Mouse (Mus musculus): ENCODE results near the gene Hdhd3. TPM values are rescaled to one million over a fixed set of nuclear protein-coding genes. Genes with fewer than 3 reads are reported as not detected.
A peak's percentile ranks its signal among the peaks of the same experiment; 100 is the strongest.

The Hdhd3 gene
- polyA plus RNA-seq, 1 experiment from 2014 or later, result 16.5 TPM

GRCm38 (mm10) chr4:62524651-62525488 is 21.6 kb upstream of the Hdhd3 start, which contains the start of the genes Pole3 and 4933430I17Rik:
Gene Pole3 (minus strand): TSS chr4:62525068.
Gene 4933430I17Rik (plus strand): TSS chr4:62525369.
- no peaks in the 10 kb centered on the region for H3K27me3 ChIP-seq (ENCODE audit: control insufficient read depth, insufficient read depth, low read length)
- DNase-seq (ENCODE audit: low spot score) (peak; percentile 98), ATAC-seq (ENCODE audit: insufficient number of reproducible peaks, low FRiP score, low TSS enrichment, low read depth) (peak; percentile 99)
- peaks cover 2% of the 10 kb centered on the region; the same call in 1 of the 2 replicates for H3K36me3 ChIP-seq (ENCODE audit: control insufficient read depth, insufficient read depth, low read length)
- H3K4me1 ChIP-seq (ENCODE audit: control insufficient read depth, insufficient read depth, low read length), result peaks cover 9% of the 10 kb centered on the region
- H3K4me3 ChIP-seq (ENCODE audit: low read depth, low read length), result peak within 1 kb of the TSS; percentile 68
- under 1% methylated on average over 59 of the region's 59 CpGs for WGBS
- peak within 1 kb of the TSS; percentile 80 for H3K27ac ChIP-seq (replicated peaks; ENCODE audit: low read depth, low read length)
- no peaks in the 10 kb centered on the region for H3K9me3 ChIP-seq (ENCODE audit: control insufficient read depth, low read length)
- peak within 1 kb of the TSS; percentile 84 for H3K4me2 ChIP-seq (ENCODE audit: low read depth, severe bottlenecking)
- peak within 1 kb of the TSS; percentile 89 for H3K9ac ChIP-seq (ENCODE audit: low read length)

GRCm38 (mm10) chr4:62520892-62521400 is 17.7 kb upstream of the Hdhd3 start:
- no peak for ATAC-seq (ENCODE audit: insufficient number of reproducible peaks, low FRiP score, low TSS enrichment, low read depth)
- DNase-seq (ENCODE audit: low spot score), result no peak
- 95% methylated on average over 2 of the region's 2 CpGs for WGBS
- Histone ChIP-seq H3K27ac (replicated peaks; ENCODE audit: low read depth, low read length) (no peak overlapping the region), H3K36me3 (ENCODE audit: control insufficient read depth, insufficient read depth, low read length) (peaks cover 2% of the 10 kb centered on the region; the same call in 1 of the 2 replicates), H3K4me1 (ENCODE audit: control insufficient read depth, insufficient read depth, low read length) (peaks cover 17% of the 10 kb centered on the region), H3K9ac (ENCODE audit: low read length) (no peak overlapping the region), H3K4me2 (ENCODE audit: low read depth, severe bottlenecking) (no peak overlapping the region), H3K9me3 (ENCODE audit: control insufficient read depth, low read length) (no peaks in the 10 kb centered on the region), H3K27me3 (ENCODE audit: control insufficient read depth, insufficient read depth, low read length) (no peaks in the 10 kb centered on the region), H3K4me3 (ENCODE audit: low read depth, low read length) (no peak overlapping the region)

GRCm38 (mm10) chr4:62519849-62520233 is 16.6 kb upstream of the Hdhd3 start, which contains the start of gene Alad:
Gene Alad (minus strand): TSS chr4:62519918.
- Histone ChIP-seq H3K4me1 (ENCODE audit: control insufficient read depth, insufficient read depth, low read length) (peaks cover 17% of the 10 kb centered on the region), H3K9ac (ENCODE audit: low read length) (peak within 1 kb of the TSS; percentile 64)
- peak; percentile 85 for ATAC-seq (ENCODE audit: insufficient number of reproducible peaks, low FRiP score, low TSS enrichment, low read depth)

GRCm38 (mm10) chr4:62519122-62519848 is 16.0 kb upstream of the Hdhd3 start:
- peak overlapping the region; percentile 67 for H3K4me2 ChIP-seq (ENCODE audit: low read depth, severe bottlenecking)
- no peak for DNase-seq (ENCODE audit: low spot score)
- no peak; the same call in none of the 2 replicates for ATAC-seq (ENCODE audit: insufficient number of reproducible peaks, low FRiP score, low TSS enrichment, low read depth)
- peak overlapping the region; percentile 60 for H3K27ac ChIP-seq (replicated peaks; ENCODE audit: low read depth, low read length)
- peak overlapping the region; percentile 64 for H3K4me3 ChIP-seq (ENCODE audit: low read depth, low read length)
- peaks cover 15% of the 10 kb centered on the region for H3K4me1 ChIP-seq (ENCODE audit: control insufficient read depth, insufficient read depth, low read length)
- peaks cover 2% of the 10 kb centered on the region; the same call in 1 of the 2 replicates for H3K36me3 ChIP-seq (ENCODE audit: control insufficient read depth, insufficient read depth, low read length)
- WGBS, result 2% methylated on average over 26 of the region's 26 CpGs
- H3K9me3 ChIP-seq (ENCODE audit: control insufficient read depth, low read length), result no peaks in the 10 kb centered on the region
- no peaks in the 10 kb centered on the region for H3K27me3 ChIP-seq (ENCODE audit: control insufficient read depth, insufficient read depth, low read length)
- peak overlapping the region; percentile 64 for H3K9ac ChIP-seq (ENCODE audit: low read length)

More at GRCm38 (mm10) chr4:62519849-62520233, 16.6 kb upstream of the Hdhd3 start, which contains the start of gene Alad:
- Histone ChIP-seq H3K4me3 (ENCODE audit: low read depth, low read length) (peak within 1 kb of the TSS; percentile 64), H3K4me2 (ENCODE audit: low read depth, severe bottlenecking) (peak within 1 kb of the TSS; percentile 67), H3K27ac (replicated peaks; ENCODE audit: low read depth, low read length) (peak within 1 kb of the TSS; percentile 60), H3K9me3 (ENCODE audit: control insufficient read depth, low read length) (no peaks in the 10 kb centered on the region), H3K27me3 (ENCODE audit: control insufficient read depth, insufficient read depth, low read length) (no peaks in the 10 kb centered on the region), H3K36me3 (ENCODE audit: control insufficient read depth, insufficient read depth, low read length) (peaks cover 2% of the 10 kb centered on the region; the same call in 1 of the 2 replicates)
- WGBS, result under 1% methylated on average over 37 of the region's 37 CpGs
- DNase-seq (ENCODE audit: low spot score), result peak; percentile 87

DNA sequence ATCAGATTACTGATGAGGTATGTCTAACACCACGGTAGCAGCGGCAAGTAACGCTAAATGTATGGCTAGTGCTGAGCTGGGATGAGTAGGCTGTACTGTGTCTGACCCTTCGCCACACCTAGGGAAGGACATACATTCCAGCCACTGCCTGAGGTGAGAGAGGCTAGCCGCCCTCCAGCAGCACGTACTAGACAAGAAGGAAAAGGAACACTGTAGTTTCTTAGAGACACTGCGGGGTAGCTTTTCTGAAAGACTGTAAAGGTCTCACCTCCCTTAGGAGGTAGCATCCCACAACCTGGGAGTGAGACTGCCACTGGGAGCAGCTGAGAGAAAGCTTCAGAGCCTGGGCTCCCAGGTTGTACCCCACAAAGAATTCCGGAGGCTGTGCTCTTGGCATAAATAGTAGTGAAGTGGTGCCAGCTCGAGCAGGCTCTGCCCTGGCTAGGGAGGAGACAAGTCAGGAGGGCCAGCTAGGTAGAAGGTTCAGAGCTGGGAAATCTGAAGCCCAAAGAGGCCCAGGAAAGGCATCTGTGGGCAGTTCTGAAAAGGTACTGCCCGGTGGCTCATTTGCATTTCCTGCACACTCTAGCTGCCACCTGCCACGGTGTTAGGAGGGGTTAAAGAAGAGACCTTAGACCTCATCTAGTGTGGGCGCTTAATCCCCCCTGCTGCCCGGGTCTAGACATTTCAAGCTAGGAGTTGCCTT is 15.3 kb upstream of the Hdhd3 start:
- Histone ChIP-seq H3K27me3 (ENCODE audit: control insufficient read depth, insufficient read depth, low read length) (no peaks in the 10 kb centered on the region), H3K4me3 (ENCODE audit: low read depth, low read length) (peak overlapping the region; percentile 64), H3K4me1 (ENCODE audit: control insufficient read depth, insufficient read depth, low read length) (peaks cover 8% of the 10 kb centered on the region), H3K36me3 (ENCODE audit: control insufficient read depth, insufficient read depth, low read length) (peaks cover 2% of the 10 kb centered on the region; the same call in 1 of the 2 replicates), H3K9ac (ENCODE audit: low read length) (peak overlapping the region; percentile 64), H3K4me2 (ENCODE audit: low read depth, severe bottlenecking) (peak overlapping the region; percentile 67), H3K27ac (replicated peaks; ENCODE audit: low read depth, low read length) (no peak overlapping the region), H3K9me3 (ENCODE audit: control insufficient read depth, low read length) (no peaks in the 10 kb centered on the region)
- ATAC-seq (ENCODE audit: insufficient number of reproducible peaks, low FRiP score, low TSS enrichment, low read depth) (no peak), DNase-seq (ENCODE audit: low spot score) (no peak)
- WGBS, result 46% methylated on average over 13 of the region's 13 CpGs

- H3K9ac ChIP-seq (ENCODE audit: low read length), result no peak overlapping the region
Observed at GRCm38 (mm10) chr4:62517538-62518415, 14.5 kb upstream of the Hdhd3 start.

DNA sequence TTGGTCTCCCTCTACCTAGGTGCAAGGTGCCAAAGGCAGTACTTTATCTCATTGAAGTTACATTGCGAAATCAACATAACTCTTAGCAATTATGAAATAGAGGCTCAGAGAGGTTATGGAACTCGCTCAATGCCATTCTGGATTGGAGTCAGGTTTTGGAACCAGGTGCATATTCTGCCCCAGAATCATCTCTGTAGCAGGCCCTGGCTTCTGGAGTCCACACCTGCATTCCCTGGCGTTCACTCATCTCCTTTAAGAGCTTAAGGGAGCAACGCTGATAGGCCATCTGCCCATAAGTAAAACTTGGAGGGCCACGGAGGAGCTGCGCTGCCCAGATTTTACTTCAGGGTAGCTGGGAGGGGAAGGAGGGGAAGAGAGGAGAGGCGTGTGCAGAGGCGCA is 13.8 kb upstream of the Hdhd3 start:
- Histone ChIP-seq H3K27me3 (ENCODE audit: control insufficient read depth, insufficient read depth, low read length) (no peaks in the 10 kb centered on the region), H3K36me3 (ENCODE audit: control insufficient read depth, insufficient read depth, low read length) (peaks cover 9% of the 10 kb centered on the region), H3K9ac (ENCODE audit: low read length) (no peak overlapping the region), H3K4me2 (ENCODE audit: low read depth, severe bottlenecking) (no peak overlapping the region), H3K4me3 (ENCODE audit: low read depth, low read length) (no peak overlapping the region), H3K9me3 (ENCODE audit: control insufficient read depth, low read length) (no peaks in the 10 kb centered on the region), H3K4me1 (ENCODE audit: control insufficient read depth, insufficient read depth, low read length) (peaks cover 8% of the 10 kb centered on the region), H3K27ac (replicated peaks; ENCODE audit: low read depth, low read length) (no peak overlapping the region)
- 94% methylated on average over 8 of the region's 8 CpGs for WGBS
- no peak for DNase-seq (ENCODE audit: low spot score)
- no peak for ATAC-seq (ENCODE audit: insufficient number of reproducible peaks, low FRiP score, low TSS enrichment, low read depth)

More at GRCm38 (mm10) chr4:62517538-62518415, 14.5 kb upstream of the Hdhd3 start:
- peaks cover 8% of the 10 kb centered on the region for H3K4me1 ChIP-seq (ENCODE audit: control insufficient read depth, insufficient read depth, low read length)
- H3K36me3 ChIP-seq (ENCODE audit: control insufficient read depth, insufficient read depth, low read length), result peaks cover 4% of the 10 kb centered on the region; the same call in 1 of the 2 replicates
- no peaks in the 10 kb centered on the region for H3K27me3 ChIP-seq (ENCODE audit: control insufficient read depth, insufficient read depth, low read length)
- H3K4me3 ChIP-seq (ENCODE audit: low read depth, low read length), result no peak overlapping the region
- ATAC-seq (ENCODE audit: insufficient number of reproducible peaks, low FRiP score, low TSS enrichment, low read depth), result no peak
- WGBS, result 76% methylated on average over 10 of the region's 10 CpGs
- no peak for DNase-seq (ENCODE audit: low spot score)
- no peaks in the 10 kb centered on the region for H3K9me3 ChIP-seq (ENCODE audit: control insufficient read depth, low read length)
- H3K4me2 ChIP-seq (ENCODE audit: low read depth, severe bottlenecking), result no peak overlapping the region
- H3K27ac ChIP-seq (replicated peaks; ENCODE audit: low read depth, low read length), result no peak overlapping the region

Data from limb, embryonic 11.5 days (tissue).